In the genomic region with DNA sequence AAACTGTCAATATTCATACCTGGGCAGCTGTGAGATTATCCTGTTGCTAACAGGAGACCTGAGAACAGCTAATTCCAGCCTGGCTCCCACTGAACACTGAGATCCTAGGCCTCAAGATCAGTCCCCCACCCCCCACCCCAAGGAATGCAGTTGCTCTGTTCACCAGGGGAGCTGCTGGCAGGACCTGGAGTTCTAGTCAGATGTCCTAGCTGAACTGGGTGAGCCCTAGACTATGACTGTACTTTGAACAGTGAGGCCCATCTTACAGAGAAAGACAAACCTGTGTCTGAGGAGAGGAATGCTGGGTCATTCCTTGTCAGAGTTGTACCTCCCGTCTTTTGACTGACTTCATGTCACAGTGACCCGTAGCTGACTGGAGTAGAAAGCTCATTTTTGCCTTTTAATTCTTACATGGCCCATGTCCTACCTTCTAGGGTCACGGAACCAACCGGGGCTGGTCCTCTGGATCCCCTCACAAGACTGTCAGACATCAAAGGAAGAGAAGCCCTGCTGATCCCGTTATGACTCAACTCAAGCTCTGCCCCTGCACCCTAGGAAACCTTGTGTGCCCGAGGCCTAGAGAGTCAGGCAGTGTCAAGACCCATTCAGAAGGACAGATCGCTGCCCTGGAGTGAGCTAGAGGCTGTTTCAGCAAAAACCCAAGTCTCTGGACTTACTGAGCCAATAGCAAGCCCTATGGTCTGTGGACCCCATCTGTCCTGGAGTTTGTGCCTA, we compare ENCODE assay signal across 26 mouse cellular contexts. TPM values are rescaled to one million over a fixed set of nuclear protein-coding genes. Genes with fewer than 3 reads are reported as not detected.
A peak's percentile ranks its signal among the peaks of the same experiment; 100 is the strongest.
DNase-seq lines count a peak whose midpoint lies in the region; ATAC-seq and TF ChIP-seq lines count a peak whose summit lies in the region.
"Had no signal": no experiment of that assay in that cellular context is flagged by ENCODE, and none has a peak within 500 bp of the region (broad histone marks: within the 10 kb centered on the region; RNA-seq: fewer than 3 reads in every experiment).

No protein-coding gene starts in this region.

- intact Hi-C loops in heart, postnatal 14 days (cut with DNase I): no loop called here
- intact Hi-C loops in left cerebral cortex, postnatal 14 days (cut with DNase I): no loop called here

- TF ChIP-seq EP300 in stomach, postnatal 0 days (optimal IDR thresholded peaks at IDR 0.05): no peak

- H3K27ac ChIP-seq in heart, embryonic 13.5 days (replicated peaks): no peak overlapping the region
- no peak overlapping the region for H3K27ac ChIP-seq in kidney, embryonic 15.5 days
- no peak overlapping the region for H3K27ac ChIP-seq in stomach, embryonic 15.5 days
- no peak overlapping the region for H3K27ac ChIP-seq in stomach, postnatal 0 days (replicated peaks)
- H3K27ac ChIP-seq: embryonic facial prominence, embryonic 13.5 days; forebrain, embryonic 10.5 days; forebrain, embryonic 15.5 days; heart, adult 2 months; hindbrain, embryonic 13.5 days; liver, embryonic 12.5 days; midbrain, embryonic 13.5 days had no signal

- peak; percentile 25; the same call in 1 of the 2 replicates for ATAC-seq in heart, embryonic 13.5 days (ENCODE audit: extremely low read depth, insufficient number of reproducible peaks, low FRiP score, low TSS enrichment)
- ATAC-seq in kidney, embryonic 15.5 days (replicated peaks; ENCODE audit: low FRiP score): peak; percentile 67
- ATAC-seq in stomach, embryonic 15.5 days (ENCODE audit: insufficient read depth, low FRiP score, low read depth): peak; percentile 50; the same call in 1 of the 2 replicates
- no peak for ATAC-seq in stomach, postnatal 0 days (ENCODE audit: low FRiP score, low TSS enrichment)
- ATAC-seq: forebrain, embryonic 15.5 days; liver, embryonic 12.5 days; liver, postnatal 0 days; midbrain, embryonic 13.5 days had no signal

- peaks cover 4% of the 10 kb centered on the region; the same call in 1 of the 2 replicates for H3K9me3 ChIP-seq in heart, embryonic 13.5 days
- no peaks in the 10 kb centered on the region for H3K9me3 ChIP-seq in kidney, embryonic 15.5 days (replicated peaks)
- no peaks in the 10 kb centered on the region for H3K9me3 ChIP-seq in stomach, embryonic 15.5 days
- H3K9me3 ChIP-seq in stomach, postnatal 0 days (ENCODE audit: control insufficient read depth, low read length): no peaks in the 10 kb centered on the region
- H3K9me3 ChIP-seq: embryonic facial prominence, embryonic 13.5 days; forebrain, embryonic 10.5 days; forebrain, embryonic 15.5 days; hindbrain, embryonic 13.5 days; liver, embryonic 12.5 days; megakaryocyte, embryonic 14.5 days; midbrain, embryonic 13.5 days had no signal

- H3K27me3 ChIP-seq in heart, embryonic 13.5 days (replicated peaks): no peaks in the 10 kb centered on the region
- H3K27me3 ChIP-seq in kidney, embryonic 15.5 days: no peaks in the 10 kb centered on the region
- no peaks in the 10 kb centered on the region for H3K27me3 ChIP-seq in stomach, embryonic 15.5 days (replicated peaks)
- no peaks in the 10 kb centered on the region for H3K27me3 ChIP-seq in stomach, postnatal 0 days (ENCODE audit: control insufficient read depth, insufficient read depth, low read length)
- H3K27me3 ChIP-seq: embryonic facial prominence, embryonic 13.5 days; forebrain, embryonic 15.5 days; hindbrain, embryonic 13.5 days; liver, embryonic 12.5 days; megakaryocyte, embryonic 14.5 days; midbrain, embryonic 13.5 days had no signal

- WGBS in heart, embryonic 13.5 days: 58% methylated on average over 7 of the region's 7 CpGs
- 78% methylated on average over 7 of the region's 7 CpGs for WGBS in kidney, embryonic 15.5 days
- WGBS in stomach, embryonic 15.5 days: 72% methylated on average over 7 of the region's 7 CpGs
- WGBS in stomach, postnatal 0 days: 65% methylated on average over 7 of the region's 7 CpGs

- no peak for TF ChIP-seq CTCF in stomach, postnatal 0 days (IDR thresholded peaks at IDR 0.05; ENCODE audit: low read depth)

- no peak overlapping the region for H3K9ac ChIP-seq in heart, embryonic 13.5 days
- H3K9ac ChIP-seq in kidney, embryonic 15.5 days: no peak overlapping the region
- H3K9ac ChIP-seq in stomach, embryonic 15.5 days: no peak overlapping the region
- H3K9ac ChIP-seq in stomach, postnatal 0 days (ENCODE audit: low read length): no peak overlapping the region
- H3K9ac ChIP-seq: embryonic facial prominence, embryonic 13.5 days; forebrain, embryonic 15.5 days; hindbrain, embryonic 13.5 days; liver, embryonic 12.5 days; liver, postnatal 0 days; midbrain, embryonic 13.5 days had no signal

- H3K4me3 ChIP-seq in heart, embryonic 13.5 days: no peak overlapping the region
- H3K4me3 ChIP-seq in kidney, embryonic 15.5 days (replicated peaks): no peak overlapping the region
- no peak overlapping the region for H3K4me3 ChIP-seq in stomach, embryonic 15.5 days (replicated peaks)
- no peak overlapping the region for H3K4me3 ChIP-seq in stomach, postnatal 0 days (ENCODE audit: low read depth, low read length)
- H3K4me3 ChIP-seq: embryonic facial prominence, embryonic 13.5 days; forebrain, embryonic 10.5 days; forebrain, embryonic 15.5 days; heart, adult 2 months; hindbrain, embryonic 13.5 days; liver, embryonic 12.5 days; megakaryocyte, embryonic 14.5 days; midbrain, embryonic 13.5 days had no signal

- H3K36me3 ChIP-seq in heart, embryonic 13.5 days: no peaks in the 10 kb centered on the region
- H3K36me3 ChIP-seq in kidney, embryonic 15.5 days: no peaks in the 10 kb centered on the region
- H3K36me3 ChIP-seq in stomach, embryonic 15.5 days: no peaks in the 10 kb centered on the region
- no peaks in the 10 kb centered on the region for H3K36me3 ChIP-seq in stomach, postnatal 0 days (ENCODE audit: control insufficient read depth, insufficient read depth, low read length)
- H3K36me3 ChIP-seq: embryonic facial prominence, embryonic 13.5 days; forebrain, embryonic 10.5 days; forebrain, embryonic 15.5 days; hindbrain, embryonic 13.5 days; liver, embryonic 12.5 days; midbrain, embryonic 13.5 days had no signal

- no peak overlapping the region for H3K4me2 ChIP-seq in heart, embryonic 13.5 days
- no peak overlapping the region for H3K4me2 ChIP-seq in kidney, embryonic 15.5 days
- H3K4me2 ChIP-seq in stomach, embryonic 15.5 days: no peak overlapping the region
- no peak overlapping the region for H3K4me2 ChIP-seq in stomach, postnatal 0 days (replicated peaks; ENCODE audit: low read depth)
- H3K4me2 ChIP-seq: embryonic facial prominence, embryonic 13.5 days; forebrain, embryonic 15.5 days; hindbrain, embryonic 13.5 days; liver, embryonic 12.5 days; midbrain, embryonic 13.5 days had no signal

- peaks cover 12% of the 10 kb centered on the region for H3K4me1 ChIP-seq in heart, embryonic 13.5 days
- H3K4me1 ChIP-seq in kidney, embryonic 15.5 days: no peaks in the 10 kb centered on the region
- H3K4me1 ChIP-seq in stomach, embryonic 15.5 days: no peaks in the 10 kb centered on the region
- H3K4me1 ChIP-seq in stomach, postnatal 0 days (replicated peaks; ENCODE audit: control insufficient read depth, insufficient read depth): no peaks in the 10 kb centered on the region
- H3K4me1 ChIP-seq: embryonic facial prominence, embryonic 13.5 days; forebrain, embryonic 10.5 days; forebrain, embryonic 15.5 days; hindbrain, embryonic 13.5 days; liver, embryonic 12.5 days; midbrain, embryonic 13.5 days had no signal

- no peak for DNase-seq in heart, postnatal 14 days
- no peak for DNase-seq in kidney, postnatal 14 days
- no peak for DNase-seq in stomach, postnatal 0 days (ENCODE audit: low spot score)
- peak; percentile 53 for DNase-seq in yolk sac, embryonic 10.5 days (ENCODE audit: low spot score)
- DNase-seq in left cerebral cortex, postnatal 14 days (ENCODE audit: low spot score in 2 of 2): no peak
- DNase-seq: adrenal gland, postnatal 14 days; cerebellum, adult 11-12 months; cerebellum, postnatal 10 days; heart, adult 2 months; heart, postnatal 4 days; kidney, postnatal 10 days; left cerebral cortex, postnatal 4 days; liver, postnatal 0 days; lung, postnatal 36 days; thymus, adult 18-20 months; thymus, postnatal 25 days had no signal

RNA-seq across cellular contexts. Expression of a gene that starts 28.0 kb away (rescaled TPM):
- polyA plus RNA-seq in heart, embryonic 13.5 days (2015; fragmentation: Nextera tagmentation; extraction: Ambion mirVana): 1.3 and 1.5 TPM in 2 replicates
- total RNA-seq in heart, postnatal 14 days (2021): 10 to 100 TPM in 1 of 2 experiments, 1 to 10 TPM in 1; 8.6 to 10.4 TPM
- 3.1 and 3.2 TPM in 2 replicates for polyA plus RNA-seq in kidney, embryonic 15.5 days (2015; fragmentation: Nextera tagmentation; extraction: Ambion mirVana)
- 2.5 TPM in 2 replicates for polyA plus RNA-seq in stomach, embryonic 15.5 days (2015; fragmentation: Nextera tagmentation; extraction: Ambion mirVana)
- polyA plus RNA-seq in stomach, postnatal 0 days (2015; fragmentation: Nextera tagmentation; extraction: Ambion mirVana): 1.2 and 1.5 TPM in 2 replicates
- total RNA-seq in left cerebral cortex, postnatal 14 days (2021): 10 to 100 TPM; 23.8 to 24.0 TPM
